Mouse (Mus musculus): ENCODE data around the gene Pa2g4. TPM values are rescaled to one million over a fixed set of nuclear protein-coding genes. Genes with fewer than 3 reads are reported as not detected.
A peak's percentile ranks its signal among the peaks of the same experiment; 100 is the strongest.
"Not testable (repeated sequence)": the region's sequence is repeated elsewhere in the genome, so short reads cannot be mapped to it uniquely, and the experiment has no call there.

Gene Pa2g4
- polyA plus RNA-seq, 1 experiment = 67.5 TPM

DNA sequence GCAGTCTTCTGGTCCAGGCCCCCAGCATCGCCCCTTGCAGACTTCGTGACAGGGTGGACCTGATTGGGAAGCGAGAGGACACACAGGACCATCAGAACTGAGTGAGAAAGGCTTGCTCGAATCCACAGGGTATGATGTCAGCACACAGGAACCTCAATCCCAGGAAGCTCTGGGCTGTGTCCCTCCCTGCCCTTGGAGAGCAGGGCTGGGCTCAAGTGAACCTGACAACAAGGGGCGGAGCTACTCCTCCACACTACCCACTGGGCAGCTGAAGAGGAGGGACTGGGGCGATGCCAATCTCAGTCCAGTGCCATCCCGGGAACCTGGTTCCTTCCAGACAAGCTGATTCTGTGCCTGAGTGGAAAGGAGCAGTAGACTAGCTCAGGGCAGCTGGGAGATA lies 17.9 kb upstream of the Pa2g4 start:
- Histone ChIP-seq H3K4me3 (ENCODE audit: insufficient read depth, low read length) (no peak overlapping the region), H3K4me1 (ENCODE audit: control insufficient read depth, insufficient read depth, low read length) (no peaks in the 10 kb centered on the region), H3K27ac (ENCODE audit: insufficient read depth, low read length) (no peak overlapping the region)
- TF ChIP-seq CTCF (IDR thresholded peaks at IDR 0.05; ENCODE audit: extremely low read depth, insufficient read depth, low read length) (no peak), POLR2A (IDR thresholded peaks at IDR 0.05; ENCODE audit: extremely low read depth, insufficient read depth, low read length) (no peak)

DNA sequence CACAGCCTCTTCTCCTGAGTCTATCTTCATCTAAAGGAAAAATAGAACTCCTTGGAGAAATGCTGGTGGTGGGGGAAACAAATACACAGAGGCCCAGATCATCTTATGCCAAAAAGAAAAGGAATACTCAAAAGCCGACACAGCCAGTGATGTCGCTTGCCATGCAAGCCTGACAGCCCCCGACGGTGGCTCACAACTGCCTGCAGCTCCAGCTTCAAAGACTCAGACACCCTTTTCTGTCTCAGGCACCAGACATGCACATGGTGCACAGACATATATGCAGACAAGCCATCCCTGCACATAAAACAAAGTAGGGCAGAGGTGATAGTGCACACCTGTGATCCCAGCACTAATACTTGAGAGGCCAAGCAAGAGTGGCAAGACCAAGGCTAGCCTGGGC lies 13.9 kb upstream of the Pa2g4 start:
- TF ChIP-seq CTCF (IDR thresholded peaks at IDR 0.05; ENCODE audit: extremely low read depth, insufficient read depth, low read length) (no peak), POLR2A (IDR thresholded peaks at IDR 0.05; ENCODE audit: extremely low read depth, insufficient read depth, low read length) (no peak)
- H3K4me1 ChIP-seq (ENCODE audit: control insufficient read depth, insufficient read depth, low read length) = no peaks in the 10 kb centered on the region

DNA sequence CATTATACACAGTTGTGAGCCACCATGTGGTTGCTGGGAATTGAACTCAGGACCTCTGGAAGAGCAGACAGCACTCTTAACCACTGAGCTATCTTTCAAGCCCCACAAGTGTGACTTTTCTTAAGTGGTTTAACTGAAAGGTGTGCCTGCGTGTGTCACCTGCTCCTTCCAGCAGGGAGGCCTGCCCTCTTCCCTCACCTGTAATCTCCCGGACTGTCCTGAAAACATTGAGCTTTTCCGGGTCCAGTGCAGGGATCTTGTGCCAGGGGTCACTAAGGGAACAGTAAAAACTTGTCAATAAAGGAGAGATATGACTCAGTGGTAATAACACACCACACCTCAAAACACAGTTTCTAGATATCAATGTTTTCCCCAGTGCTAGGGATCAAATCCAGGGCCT lies 13.5 kb upstream of the Pa2g4 start:
- Histone ChIP-seq H3K4me3 (ENCODE audit: insufficient read depth, low read length) (no peak overlapping the region), H3K4me1 (ENCODE audit: control insufficient read depth, insufficient read depth, low read length) (no peaks in the 10 kb centered on the region), H3K27ac (ENCODE audit: insufficient read depth, low read length) (no peak overlapping the region)
- no peak for TF ChIP-seq POLR2A (IDR thresholded peaks at IDR 0.05; ENCODE audit: extremely low read depth, insufficient read depth, low read length)

More for the DNA sequence above, 13.9 kb upstream of the Pa2g4 start:
- Histone ChIP-seq H3K4me3 (ENCODE audit: insufficient read depth, low read length) (no peak overlapping the region), H3K27ac (ENCODE audit: insufficient read depth, low read length) (no peak overlapping the region)

DNA sequence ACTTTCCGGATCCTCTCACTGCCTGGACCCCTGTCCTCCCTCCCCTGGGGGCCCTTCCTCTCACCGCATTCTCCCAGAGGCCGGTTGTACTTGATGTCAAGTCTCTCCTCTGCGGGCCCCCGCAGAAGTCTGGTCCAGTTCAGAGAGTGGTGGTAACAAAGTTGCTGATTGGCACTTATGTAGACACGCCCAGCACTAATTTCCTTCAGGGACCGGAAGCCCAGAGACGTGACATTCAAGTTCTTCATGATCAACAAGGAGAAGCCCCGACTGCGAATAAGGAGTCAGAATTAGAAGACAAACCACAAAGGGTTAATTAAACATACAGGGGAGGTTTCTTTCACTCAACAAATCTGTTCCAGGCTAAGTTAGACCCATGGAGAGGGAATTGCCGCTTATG lies 12.5 kb upstream of the Pa2g4 start:
- Histone ChIP-seq H3K4me1 (ENCODE audit: control insufficient read depth, insufficient read depth, low read length) (no peaks in the 10 kb centered on the region), H3K4me3 (ENCODE audit: insufficient read depth, low read length) (no peak overlapping the region), H3K27ac (ENCODE audit: insufficient read depth, low read length) (no peak overlapping the region)
- no peak for TF ChIP-seq CTCF (IDR thresholded peaks at IDR 0.05; ENCODE audit: extremely low read depth, insufficient read depth, low read length)
- TF ChIP-seq POLR2A (IDR thresholded peaks at IDR 0.05; ENCODE audit: extremely low read depth, insufficient read depth, low read length) = no peak

DNA sequence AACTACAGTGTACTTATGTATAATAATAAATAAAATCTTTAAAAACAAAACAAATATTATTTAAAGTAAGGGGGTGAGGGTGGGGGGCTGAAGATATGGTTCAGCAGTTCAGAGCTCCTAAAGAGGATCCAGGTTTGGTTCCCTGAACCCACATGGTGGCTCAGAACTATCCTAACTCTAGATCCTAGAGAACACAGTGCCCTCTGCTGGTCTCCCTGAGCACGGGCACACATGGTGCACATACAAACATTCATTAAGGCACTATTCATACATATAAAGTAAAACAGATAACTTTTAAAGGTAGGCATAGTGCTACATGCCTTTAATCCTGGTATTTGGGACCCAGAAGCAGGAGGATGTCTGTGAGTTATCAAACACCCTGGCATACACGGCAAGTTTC lies 9.3 kb upstream of the Pa2g4 start:
- Histone ChIP-seq H3K4me3 (ENCODE audit: insufficient read depth, low read length) (no peak overlapping the region), H3K4me1 (ENCODE audit: control insufficient read depth, insufficient read depth, low read length) (no peaks in the 10 kb centered on the region), H3K27ac (ENCODE audit: insufficient read depth, low read length) (no peak overlapping the region)
- TF ChIP-seq POLR2A (IDR thresholded peaks at IDR 0.05; ENCODE audit: extremely low read depth, insufficient read depth, low read length) (no peak), CTCF (IDR thresholded peaks at IDR 0.05; ENCODE audit: extremely low read depth, insufficient read depth, low read length) (peak; percentile 11; the same call in 1 of the 2 replicates)

DNA sequence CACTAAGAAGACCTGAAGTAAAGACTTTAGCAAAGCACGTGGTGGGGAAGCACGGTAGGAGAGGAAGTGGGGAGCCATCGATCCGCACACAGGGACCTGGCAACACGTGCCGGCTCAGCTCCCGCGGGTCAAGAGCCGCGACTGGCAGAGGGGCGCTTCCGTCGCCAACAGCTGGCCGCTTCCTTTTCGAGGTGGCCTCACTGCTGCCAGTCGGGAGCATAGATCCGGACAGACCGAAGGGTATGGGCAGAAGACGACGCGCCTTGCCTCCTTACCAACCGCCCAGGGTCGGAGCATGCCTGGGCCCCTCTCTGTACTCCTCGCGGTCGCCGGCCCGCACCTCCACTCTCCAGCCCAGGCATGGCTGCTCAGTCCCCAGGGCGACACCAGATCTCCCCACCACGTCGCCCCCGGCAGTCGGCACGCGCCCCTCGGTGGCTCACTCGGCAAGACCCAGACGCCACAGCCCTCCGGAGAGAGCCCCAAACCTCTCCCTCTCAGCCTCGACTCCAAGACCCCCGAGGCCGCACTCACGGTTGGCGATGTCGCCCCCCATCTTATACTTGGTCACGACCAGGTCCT lies 490 bp downstream of the Pa2g4 start:
- TF ChIP-seq CTCF (IDR thresholded peaks at IDR 0.05; ENCODE audit: extremely low read depth, insufficient read depth, low read length) (no peak), POLR2A (IDR thresholded peaks at IDR 0.05; ENCODE audit: extremely low read depth, insufficient read depth, low read length) (no peak)
- Histone ChIP-seq H3K4me1 (ENCODE audit: control insufficient read depth, insufficient read depth, low read length) (peaks cover 4% of the 10 kb centered on the region; the same call in 1 of the 2 replicates), H3K27ac (ENCODE audit: insufficient read depth, low read length) (no peak overlapping the region), H3K4me3 (ENCODE audit: insufficient read depth, low read length) (peak overlapping the region; percentile 85)

DNA sequence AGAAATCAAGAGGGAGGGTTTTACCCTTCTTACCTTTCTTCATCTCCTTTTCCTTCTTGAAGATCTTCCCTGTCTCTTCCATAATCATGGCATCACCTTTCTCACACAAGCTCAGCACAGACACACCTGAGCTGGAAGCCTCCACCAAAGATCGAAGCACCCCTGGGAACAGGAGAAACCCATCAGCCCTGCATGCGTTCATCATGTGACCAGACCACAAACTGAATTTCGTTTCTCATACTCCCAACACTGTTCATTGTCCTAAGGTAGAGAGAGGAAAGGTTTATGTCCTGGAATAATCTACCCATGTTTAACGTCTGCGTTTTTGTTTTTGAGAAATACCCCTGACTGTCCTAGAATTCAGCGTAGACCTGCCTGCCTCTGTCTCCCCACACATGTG lies 2.2 kb downstream of the Pa2g4 start:
- TF ChIP-seq CTCF (IDR thresholded peaks at IDR 0.05; ENCODE audit: extremely low read depth, insufficient read depth, low read length) = no peak
- no peak for TF ChIP-seq POLR2A (IDR thresholded peaks at IDR 0.05; ENCODE audit: extremely low read depth, insufficient read depth, low read length)
- Histone ChIP-seq H3K4me1 (ENCODE audit: control insufficient read depth, insufficient read depth, low read length) (peaks cover 4% of the 10 kb centered on the region; the same call in 1 of the 2 replicates), H3K27ac (ENCODE audit: insufficient read depth, low read length) (no peak overlapping the region), H3K4me3 (ENCODE audit: insufficient read depth, low read length) (no peak overlapping the region)

DNA sequence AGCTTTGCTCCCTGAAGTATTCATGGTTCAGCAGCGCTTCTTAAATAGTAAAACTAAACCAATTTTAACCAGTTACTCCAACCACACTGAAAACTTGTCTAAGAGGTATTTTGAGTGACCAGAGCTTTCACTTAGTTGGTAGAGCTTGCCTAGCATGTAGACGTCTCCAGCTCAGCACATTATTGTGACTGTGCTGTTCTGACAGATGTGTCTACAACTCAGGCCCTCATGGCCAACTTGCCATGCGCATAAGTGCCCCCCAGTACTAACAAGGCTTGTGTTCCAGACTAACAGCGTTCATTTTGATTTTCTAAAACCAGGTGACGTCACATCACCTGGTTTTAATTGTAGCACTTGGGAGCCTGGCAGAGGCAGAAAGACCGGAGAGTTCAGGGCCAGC lies 8.8 kb downstream of the Pa2g4 start:
- no peaks in the 10 kb centered on the region for H3K4me1 ChIP-seq (ENCODE audit: control insufficient read depth, insufficient read depth, low read length)
- H3K4me3 ChIP-seq (ENCODE audit: insufficient read depth, low read length) = no peak overlapping the region
- no peak overlapping the region for H3K27ac ChIP-seq (ENCODE audit: insufficient read depth, low read length)
- TF ChIP-seq POLR2A (IDR thresholded peaks at IDR 0.05; ENCODE audit: extremely low read depth, insufficient read depth, low read length) (no peak), CTCF (IDR thresholded peaks at IDR 0.05; ENCODE audit: extremely low read depth, insufficient read depth, low read length) (no peak)

DNA sequence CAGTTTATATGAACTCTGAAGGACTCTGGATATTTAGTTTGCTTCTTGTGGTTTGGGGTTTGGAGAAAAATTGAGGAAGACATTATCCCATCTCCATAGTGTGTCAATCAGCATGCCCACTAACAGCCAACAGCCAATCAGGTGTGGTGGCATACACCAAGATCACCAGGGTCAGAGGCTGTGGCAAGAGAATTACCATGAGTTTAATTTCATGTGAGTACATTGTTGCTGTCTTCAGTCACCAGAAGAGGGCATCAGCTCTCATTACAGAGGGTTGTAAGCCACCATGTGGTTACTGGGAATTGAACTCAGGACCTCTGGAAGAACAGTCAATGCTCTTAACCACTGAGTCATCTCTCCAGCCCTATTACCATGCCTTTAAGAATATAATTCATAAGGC lies 9.5 kb downstream of the Pa2g4 start:
- Histone ChIP-seq H3K27ac (ENCODE audit: insufficient read depth, low read length) (no peak overlapping the region), H3K4me1 (ENCODE audit: control insufficient read depth, insufficient read depth, low read length) (no peaks in the 10 kb centered on the region), H3K4me3 (ENCODE audit: insufficient read depth, low read length) (no peak overlapping the region)
- TF ChIP-seq CTCF (IDR thresholded peaks at IDR 0.05; ENCODE audit: extremely low read depth, insufficient read depth, low read length) = 0 out of 2 replicates have a peak, but pooled peaks have one; percentile 1
- no peak for TF ChIP-seq POLR2A (IDR thresholded peaks at IDR 0.05; ENCODE audit: extremely low read depth, insufficient read depth, low read length)

DNA sequence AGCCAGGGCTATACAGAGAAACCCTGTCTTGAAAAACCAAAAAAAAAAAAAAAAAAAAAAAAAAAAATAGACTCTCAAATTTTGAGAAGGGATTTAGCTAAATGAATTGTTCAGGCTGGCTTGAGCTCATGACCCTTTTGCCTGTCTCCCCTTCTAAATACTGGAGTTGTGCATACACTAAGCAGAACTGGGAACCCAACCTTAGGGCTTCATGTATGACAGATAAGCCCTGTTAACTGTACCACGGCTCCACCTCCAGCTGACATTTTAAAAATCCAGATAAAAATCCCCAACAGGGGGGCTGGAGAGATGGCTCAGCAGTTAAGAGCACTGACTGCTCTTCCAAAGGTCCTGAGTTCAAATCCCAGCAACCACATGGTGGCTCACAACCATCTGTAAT lies 10.2 kb downstream of the Pa2g4 start:
- H3K27ac ChIP-seq (ENCODE audit: insufficient read depth, low read length); H3K4me1 ChIP-seq (ENCODE audit: control insufficient read depth, insufficient read depth, low read length); H3K4me3 ChIP-seq (ENCODE audit: insufficient read depth, low read length): not testable (repeated sequence)

DNA sequence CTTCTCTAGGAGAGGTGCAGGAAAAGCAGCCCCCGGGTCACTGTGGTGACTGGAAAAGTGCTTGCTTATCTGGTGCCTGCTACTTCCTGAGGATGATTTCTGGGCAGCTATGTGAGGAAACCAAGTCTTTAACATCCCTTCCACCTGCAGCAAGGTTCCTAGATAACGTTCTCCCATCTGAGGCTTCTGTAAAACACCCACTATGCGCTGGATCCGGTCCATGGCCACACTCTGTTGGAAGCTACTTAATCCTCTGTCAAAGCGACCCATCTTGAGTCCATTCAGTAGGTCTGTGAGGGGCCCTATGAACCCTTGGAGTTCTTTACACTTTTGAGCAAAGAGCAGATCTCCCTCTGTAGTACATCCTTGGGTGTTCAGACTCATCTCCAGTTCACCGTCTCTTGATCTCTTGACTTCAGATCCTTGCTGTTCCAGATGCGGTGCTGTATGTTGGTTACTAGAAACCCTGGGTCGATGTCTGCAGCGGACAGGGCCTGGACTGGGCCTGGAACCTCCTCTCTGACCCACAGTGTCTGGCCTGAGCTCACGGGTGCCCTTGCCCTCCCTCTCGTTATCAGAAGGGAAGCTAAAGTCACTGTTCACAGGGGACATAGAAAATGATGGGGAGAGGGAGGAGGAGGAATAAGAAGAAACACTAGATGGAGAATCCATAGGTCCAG lies 15.5 kb downstream of the Pa2g4 start:
- not testable (repeated sequence) for H3K4me3 ChIP-seq (ENCODE audit: insufficient read depth, low read length); H3K4me1 ChIP-seq (ENCODE audit: control insufficient read depth, insufficient read depth, low read length); H3K27ac ChIP-seq (ENCODE audit: insufficient read depth, low read length)

DNA sequence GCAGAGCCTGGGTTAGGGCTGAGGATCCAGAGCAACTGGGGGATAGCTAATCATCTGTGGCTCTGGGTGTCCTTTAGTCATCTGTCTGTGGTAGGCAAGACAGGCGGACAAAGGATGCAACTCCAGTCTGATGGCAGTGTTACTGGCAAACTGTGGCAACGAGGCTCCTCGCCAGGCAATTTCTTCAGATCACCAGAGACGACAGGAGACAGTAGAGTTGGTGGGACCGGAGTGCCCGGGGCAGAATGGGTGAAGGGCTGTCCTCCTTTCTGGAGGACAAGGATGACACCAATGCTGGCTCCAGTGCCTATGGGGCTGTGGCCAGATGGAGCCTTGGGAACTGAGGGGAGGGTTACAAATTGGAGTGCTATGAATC lies 16.1 kb downstream of the Pa2g4 start:
- H3K27ac ChIP-seq (ENCODE audit: insufficient read depth, low read length); H3K4me3 ChIP-seq (ENCODE audit: insufficient read depth, low read length); H3K4me1 ChIP-seq (ENCODE audit: control insufficient read depth, insufficient read depth, low read length): not testable (repeated sequence)
